Mouse (Mus musculus) stomach, postnatal 0 days (tissue): ENCODE measurements around the gene Ccdc38.

Source experiments
- CTCF ChIP-seq: IDR thresholded peaks from 2 replicates; pipeline ENCODE4 v1.5.1; 2016; ENCODE audit warnings: antibody characterized with exemption, low read depth, mild to moderate bottlenecking, moderate library complexity
- EP300 ChIP-seq: optimal IDR thresholded peaks from 2 replicates; pipeline ENCODE3; 2016; ENCODE audit warnings: antibody characterized with exemption

GRCm38 (mm10) chr10:93620438-93621179 lies 80.2 kb downstream of the Ccdc38 start:
- TF ChIP-seq EP300, result no peak
- TF ChIP-seq CTCF, result no peak
